Mouse (Mus musculus): ENCODE data around the gene Yap1.

DNA sequence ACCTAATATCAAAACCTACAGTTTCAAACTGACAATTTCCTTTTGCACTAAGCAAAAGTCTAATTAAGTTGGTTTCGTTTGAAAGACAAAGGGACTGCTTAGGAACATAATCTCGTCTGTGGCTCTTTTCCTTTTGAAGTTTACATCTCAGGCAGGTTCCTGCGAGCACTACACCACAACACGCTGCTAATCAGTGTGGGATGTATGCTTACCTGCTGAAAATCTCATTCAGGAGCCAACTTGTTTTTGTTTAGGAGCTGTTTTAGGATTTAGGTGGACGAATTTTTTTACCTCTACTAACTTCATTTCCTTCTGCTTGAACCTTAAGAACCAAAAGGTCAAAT, 38.6 kb upstream of the Yap1 start:
- TF ChIP-seq CTCF (IDR thresholded peaks at IDR 0.05; ENCODE audit: low read depth, low read length) (no peak), POLR2AphosphoS5 (IDR thresholded peaks at IDR 0.05; ENCODE audit: insufficient replicate concordance, low read depth, low read length) (no peak), TAL1 (conservative IDR thresholded peaks at IDR 0.05; ENCODE audit: low read depth, low read length) (no peak)
